Mouse (Mus musculus) urinary bladder, adult 18-20 months (tissue): ENCODE data around the gene Fam117a.
A peak's percentile ranks its signal among the peaks of the same experiment; 100 is the strongest.
"Not testable (repeated sequence)": the region's sequence is repeated elsewhere in the genome, so short reads cannot be mapped to it uniquely, and the experiment has no call there.

Source experiments
- DNase-seq, 2 experiments: peaks; one replicate each; pipeline ENCODE4 v3.0.0; 2022; ENCODE audit warnings: low spot score in 2 of 2, mixed read lengths in 2 of 2

Fam117a gene

DNA sequence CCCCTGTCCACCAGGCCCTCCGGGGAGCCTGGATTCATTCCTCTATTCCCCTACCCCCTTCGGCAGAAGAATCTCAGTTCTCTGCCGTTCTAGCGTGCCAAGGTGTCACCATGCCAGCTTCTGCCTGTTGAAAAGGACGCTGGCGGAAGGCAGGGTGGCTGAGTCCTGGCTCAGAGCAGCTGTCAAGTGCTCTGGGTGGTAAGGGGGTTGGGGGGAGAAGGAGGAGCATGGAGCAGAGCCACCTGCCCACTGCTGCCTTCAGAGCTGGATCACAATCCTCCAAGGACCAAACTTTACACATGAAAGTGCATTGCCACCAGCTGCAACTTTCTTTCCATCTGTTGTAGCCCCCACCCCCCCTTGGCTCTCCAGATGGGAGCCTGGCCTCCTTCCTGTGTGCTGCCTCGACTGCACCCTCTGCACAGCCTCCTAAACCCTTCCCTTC, 55.4 kb downstream of the Fam117a start:
- DNase-seq = no peak

GRCm38 (mm10) chr11:95392708-95393499, 56.1 kb downstream of the Fam117a start:
- no peak for DNase-seq

- no peak for DNase-seq
Observed at GRCm38 (mm10) chr11:95393500-95393816, 56.6 kb downstream of the Fam117a start.

GRCm38 (mm10) chr11:95394112-95394511, 57.3 kb downstream of the Fam117a start:
- DNase-seq = no peak

GRCm38 (mm10) chr11:95396548-95396947, 59.7 kb downstream of the Fam117a start:
- no peak for DNase-seq

DNA sequence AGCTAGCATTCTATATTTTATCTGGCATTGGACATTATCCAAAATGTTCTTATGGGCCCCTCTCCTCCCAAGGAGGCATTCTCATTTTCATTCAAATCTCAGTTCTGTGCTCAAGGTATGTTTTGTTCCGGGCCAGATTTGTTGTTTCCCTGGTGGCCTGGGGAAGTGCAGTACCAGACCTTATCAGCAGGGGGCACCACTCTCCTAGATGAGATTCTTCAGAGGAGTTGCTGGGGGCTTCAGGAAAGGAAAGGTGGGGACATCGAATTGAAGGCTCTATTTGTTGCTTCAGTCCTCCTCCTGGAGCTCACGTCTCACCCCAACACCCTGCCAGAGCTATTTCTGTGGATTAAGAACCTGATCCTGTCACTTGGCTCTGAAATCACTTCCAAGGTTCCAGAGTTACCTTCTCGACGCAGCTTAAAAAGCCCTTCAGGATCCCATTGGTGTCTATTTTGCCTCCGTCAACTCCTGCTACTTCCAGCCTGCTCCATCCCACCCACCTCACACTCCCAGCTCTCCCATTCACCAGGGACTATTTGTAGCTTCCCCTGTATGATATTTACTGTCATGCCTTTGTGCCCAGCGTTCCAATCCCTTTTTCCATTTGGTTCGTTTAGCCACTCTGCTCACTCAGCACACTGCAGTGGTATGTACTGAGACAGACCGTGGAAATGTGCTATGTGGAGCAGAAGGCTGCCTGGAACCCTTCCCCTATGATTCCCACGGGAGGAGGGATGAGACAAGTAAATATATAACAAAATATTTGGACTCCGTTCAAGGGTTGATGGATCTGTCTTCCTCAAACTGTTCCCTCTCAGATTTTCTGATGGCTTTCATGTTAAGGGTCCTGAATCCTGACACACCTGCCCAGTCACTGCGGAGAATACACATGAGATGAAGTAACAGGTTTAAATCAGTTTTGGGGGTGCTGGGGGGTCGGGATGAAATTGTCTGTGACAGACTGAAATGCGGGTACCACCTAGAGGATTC, 61.3 kb downstream of the Fam117a start:
- DNase-seq = peak in 1 of 2 experiments; percentile 69

DNA sequence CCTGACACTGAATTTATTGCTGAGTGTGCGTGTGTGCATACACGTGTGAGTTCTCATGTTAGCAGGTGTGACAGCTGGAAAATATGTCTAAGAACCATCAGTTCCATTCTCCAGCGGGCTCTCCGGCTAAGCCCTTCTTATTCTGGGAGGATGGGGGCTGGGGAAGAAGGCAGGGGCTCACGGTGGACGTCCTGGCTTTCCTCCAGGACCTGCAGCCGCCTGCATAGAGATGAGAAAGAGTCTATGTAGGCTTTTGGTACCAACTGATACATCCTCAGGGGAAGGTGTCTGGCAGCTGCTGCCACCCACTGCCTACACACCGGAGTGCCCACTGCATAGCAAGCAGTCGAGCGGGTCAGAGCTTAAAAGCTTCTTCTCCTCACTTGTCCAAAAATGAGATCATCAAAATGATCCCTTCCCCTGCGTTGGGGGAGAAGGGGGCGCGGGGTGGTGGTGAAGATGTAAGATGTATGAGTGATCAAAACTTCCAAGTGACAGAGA, 62.8 kb downstream of the Fam117a start:
- no peak for DNase-seq

GRCm38 (mm10) chr11:95401568-95401967, 64.8 kb downstream of the Fam117a start:
- DNase-seq = no peak

DNA sequence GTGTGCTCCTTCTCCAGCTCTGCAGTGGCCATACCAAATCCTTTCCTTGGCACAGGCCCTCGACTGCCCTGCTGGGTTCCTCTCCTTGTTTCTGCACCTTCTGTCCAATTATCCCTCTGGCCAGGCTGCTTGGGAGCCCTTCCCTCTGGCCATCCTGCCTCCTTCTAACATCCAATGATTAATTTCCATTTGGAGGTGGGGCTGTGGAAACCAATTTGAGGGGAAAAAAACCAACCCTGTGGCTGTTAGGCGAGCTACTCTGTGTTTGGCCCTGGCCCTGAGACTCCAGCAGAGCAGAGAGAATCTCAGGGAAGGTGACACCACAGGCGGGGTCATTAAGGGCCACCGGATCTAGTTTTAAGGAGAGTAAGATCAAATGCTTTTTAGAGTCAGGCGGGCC, 65.4 kb downstream of the Fam117a start:
- DNase-seq = no peak

- peak in 1 of 2 experiments; percentile 42 for DNase-seq
Observed at GRCm38 (mm10) chr11:95402658-95403101, 65.9 kb downstream of the Fam117a start.

DNA sequence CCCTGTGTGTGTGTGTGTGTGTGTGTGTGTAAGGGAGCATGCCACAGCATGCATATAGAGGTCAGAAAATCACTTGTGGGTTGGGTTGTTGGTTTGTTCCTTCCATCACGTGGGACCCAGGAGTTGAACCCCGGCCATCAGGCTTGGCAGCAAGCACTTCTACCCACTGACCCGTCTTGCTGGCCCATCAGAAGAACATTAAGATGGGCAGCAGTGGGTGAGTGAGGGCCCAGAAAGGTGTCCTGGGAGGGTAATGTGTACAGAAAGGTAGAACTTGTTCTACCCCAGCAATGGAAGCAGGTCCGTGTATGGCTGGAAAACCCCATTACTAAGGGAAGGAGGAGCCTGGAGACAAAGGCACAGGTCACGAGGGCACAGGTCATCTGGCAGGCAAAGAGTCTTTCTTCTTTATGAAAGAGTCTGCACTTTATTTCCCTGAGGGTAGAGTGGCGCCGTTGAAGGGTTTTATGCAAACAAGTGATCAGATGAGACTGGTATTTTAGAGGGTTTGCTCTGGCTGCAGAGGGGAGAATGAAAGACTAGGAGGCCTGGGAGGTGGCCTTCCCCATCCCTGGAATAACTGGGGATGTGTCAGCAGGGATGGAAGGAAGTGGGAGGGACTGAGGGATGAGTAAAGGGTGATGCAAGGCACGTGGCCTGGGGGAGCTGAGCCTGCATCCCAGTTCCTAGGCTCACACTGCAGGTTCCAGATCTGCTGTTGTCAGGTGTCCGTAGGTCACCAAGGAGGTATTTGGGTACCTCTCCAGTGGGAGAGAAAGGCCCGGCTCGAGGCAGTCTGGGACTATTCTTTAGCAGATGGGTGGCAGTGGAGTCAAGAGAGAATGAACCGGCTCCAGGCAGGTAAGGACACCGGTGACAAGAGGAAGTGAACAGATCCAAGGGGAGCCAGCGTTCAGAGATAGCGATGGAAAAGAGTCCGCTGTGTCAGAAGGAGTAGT, 66.8 kb downstream of the Fam117a start:
- no peak for DNase-seq

GRCm38 (mm10) chr11:95405771-95406170, 69.0 kb downstream of the Fam117a start:
- no peak for DNase-seq

GRCm38 (mm10) chr11:95406398-95406797, 69.6 kb downstream of the Fam117a start:
- not testable (repeated sequence) for DNase-seq

- DNase-seq = no peak
Observed at GRCm38 (mm10) chr11:95409450-95410112, 72.8 kb downstream of the Fam117a start.

GRCm38 (mm10) chr11:95411453-95412013, 74.7 kb downstream of the Fam117a start:
- DNase-seq = no peak

GRCm38 (mm10) chr11:95412615-95413014, 75.8 kb downstream of the Fam117a start:
- DNase-seq = no peak

DNA sequence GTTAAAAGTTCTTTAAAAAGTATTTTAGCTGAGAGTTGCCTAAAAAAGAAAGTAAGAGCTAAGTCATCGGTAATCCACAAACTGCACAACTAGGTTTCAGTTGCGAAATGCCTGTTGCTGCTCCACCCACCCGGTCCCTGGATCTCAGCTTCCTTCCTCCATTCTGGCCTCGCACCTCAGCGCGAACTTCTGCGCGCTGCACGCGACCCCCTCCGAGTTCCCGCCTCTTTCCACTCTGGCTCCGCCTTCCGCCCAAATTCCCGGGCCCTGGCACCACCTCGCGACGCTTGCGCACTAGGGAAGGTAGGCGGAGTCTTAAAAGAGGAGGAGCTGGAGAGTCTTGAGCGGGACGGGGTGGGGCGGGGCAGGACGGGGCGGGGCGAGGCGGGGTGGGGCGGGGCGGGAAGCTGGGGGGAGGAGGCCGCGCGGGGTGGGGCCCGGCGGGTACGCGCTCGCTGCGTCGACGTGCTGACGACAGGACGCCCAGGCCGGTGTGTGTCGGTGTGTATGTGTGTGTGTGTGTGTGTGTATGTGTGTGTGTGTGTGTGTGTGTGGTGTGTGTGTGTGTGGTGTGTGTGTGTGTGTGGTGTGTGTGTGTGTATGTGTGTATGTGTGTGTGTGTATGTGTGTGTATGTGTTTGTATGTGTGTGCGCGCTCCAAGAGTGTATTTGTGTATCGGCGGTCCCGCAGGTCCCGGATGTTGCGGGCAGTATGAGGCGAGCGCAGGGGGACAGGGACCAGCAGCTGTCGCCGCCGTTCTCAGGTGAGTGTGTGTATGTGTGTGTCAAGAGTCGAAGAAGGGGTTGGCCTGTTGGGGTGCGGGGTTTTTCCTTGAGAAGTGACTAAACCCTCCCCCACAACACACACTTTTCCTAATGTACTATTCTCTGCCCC, 77.1 kb downstream of the Fam117a start, which contains the start of gene Spop:
TSS of gene Spop (plus strand) at position 440 of the 895 bp plus-strand sequence.
- DNase-seq = peak; percentile 91 to 96

- peak in 1 of 2 experiments; percentile 91 for DNase-seq
Observed at GRCm38 (mm10) chr11:95414536-95415161, 77.8 kb downstream of the Fam117a start.

DNA sequence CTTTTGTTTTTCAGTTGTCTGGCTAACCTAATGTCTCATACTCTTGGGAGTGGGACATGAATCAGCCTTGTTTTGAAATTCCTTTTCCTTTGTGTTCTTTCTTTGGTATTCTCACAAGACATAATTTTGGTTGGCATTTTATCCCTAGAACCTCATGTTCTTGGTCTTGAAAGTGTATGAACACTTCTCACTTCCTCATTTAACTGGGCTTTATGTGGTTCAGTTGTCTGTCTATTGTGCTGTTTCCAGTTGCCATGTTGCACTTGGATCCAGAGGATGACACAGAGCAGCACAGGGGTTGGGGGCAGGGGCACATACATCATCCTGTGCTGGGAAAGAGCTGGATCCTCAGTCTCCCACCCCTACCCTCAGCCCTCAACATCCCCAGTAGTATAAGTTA, 79.1 kb downstream of the Fam117a start:
- DNase-seq = no peak
